Mouse (Mus musculus): Measurements from ENCODE around the gene Zfp273. TPM values are rescaled to one million over a fixed set of nuclear protein-coding genes. Genes with fewer than 3 reads are reported as not detected.
"Not testable (repeated sequence)": the region's sequence is repeated elsewhere in the genome, so short reads cannot be mapped to it uniquely, and the experiment has no call there.

Gene Zfp273
- polyA plus RNA-seq, 1 experiment from 2014 or later, result 8.7 TPM

DNA sequence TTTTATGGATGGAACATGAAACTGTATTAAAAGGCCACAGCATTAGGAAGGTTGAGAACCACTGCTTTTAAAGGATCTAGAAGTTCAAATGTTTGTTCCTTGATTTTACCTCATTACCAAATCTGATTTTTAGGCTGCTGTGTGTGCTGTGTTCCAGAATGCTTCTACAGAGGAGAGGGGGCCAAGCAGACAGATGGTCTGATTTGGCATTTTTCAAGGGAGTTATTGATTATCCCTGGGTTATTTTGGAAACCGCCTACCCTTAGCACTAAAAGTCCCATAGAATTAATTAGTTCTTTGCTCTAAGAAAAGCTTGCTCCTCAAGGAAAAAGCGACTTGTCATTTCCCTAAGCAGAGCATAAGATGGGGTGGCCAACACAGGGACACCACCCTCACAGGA, 40.4 kb downstream of the Zfp273 start:
- no peak for DNase-seq (ENCODE audit: low spot score)
- Histone ChIP-seq H3K27me3 (ENCODE audit: control insufficient read depth, insufficient read depth, low read length) (no peaks in the 10 kb centered on the region), H3K4me1 (ENCODE audit: control insufficient read depth, insufficient read depth, low read length) (no peaks in the 10 kb centered on the region), H3K4me2 (ENCODE audit: low read depth, low read length) (no peak overlapping the region), H3K4me3 (ENCODE audit: low read depth, low read length) (no peak overlapping the region), H3K36me3 (replicated peaks; ENCODE audit: control insufficient read depth, insufficient read depth, low read depth, low read length) (no peaks in the 10 kb centered on the region), H3K9me3 (replicated peaks; ENCODE audit: control insufficient read depth, low read length) (no peaks in the 10 kb centered on the region), H3K9ac (replicated peaks; ENCODE audit: low read length) (no peak overlapping the region), H3K27ac (replicated peaks; ENCODE audit: low read depth, low read length) (no peak overlapping the region)
- whole genome bisulfite sequencing, result 86% methylated on average over 2 of the region's 2 CpGs
- ATAC-seq (replicated peaks; ENCODE audit: insufficient number of reproducible peaks, low FRiP score, low TSS enrichment, low read depth), result no peak

DNA sequence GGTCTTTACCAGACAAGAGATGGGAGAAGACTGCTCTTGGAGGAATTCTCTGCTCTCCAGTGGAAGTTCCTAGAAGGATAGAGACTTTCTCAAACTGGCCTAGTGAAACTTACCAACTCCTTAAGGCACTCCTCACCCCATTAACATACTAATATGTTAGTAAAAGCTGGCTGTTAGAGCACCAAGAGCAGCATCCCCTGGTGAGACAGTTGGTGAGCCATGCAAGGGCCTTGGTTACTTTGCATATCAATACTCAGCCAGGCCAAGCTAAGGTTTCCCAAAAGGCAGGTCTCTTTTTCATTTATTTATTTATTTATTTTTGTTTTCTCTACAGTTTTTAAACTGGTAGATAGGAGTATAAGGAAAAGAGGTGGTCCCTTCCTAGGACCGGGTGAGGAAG, 43.8 kb downstream of the Zfp273 start:
- Histone ChIP-seq H3K27ac (replicated peaks; ENCODE audit: low read depth, low read length) (no peak overlapping the region), H3K4me1 (ENCODE audit: control insufficient read depth, insufficient read depth, low read length) (no peaks in the 10 kb centered on the region), H3K9me3 (replicated peaks; ENCODE audit: control insufficient read depth, low read length) (no peaks in the 10 kb centered on the region), H3K4me3 (ENCODE audit: low read depth, low read length) (no peak overlapping the region), H3K27me3 (ENCODE audit: control insufficient read depth, insufficient read depth, low read length) (no peaks in the 10 kb centered on the region), H3K36me3 (replicated peaks; ENCODE audit: control insufficient read depth, insufficient read depth, low read depth, low read length) (no peaks in the 10 kb centered on the region), H3K9ac (replicated peaks; ENCODE audit: low read length) (no peak overlapping the region), H3K4me2 (ENCODE audit: low read depth, low read length) (no peak overlapping the region)
- no peak for ATAC-seq (replicated peaks; ENCODE audit: insufficient number of reproducible peaks, low FRiP score, low TSS enrichment, low read depth)
- WGBS, result 25% methylated on average over 1 of the region's 1 CpGs
- DNase-seq (ENCODE audit: low spot score), result no peak

DNA sequence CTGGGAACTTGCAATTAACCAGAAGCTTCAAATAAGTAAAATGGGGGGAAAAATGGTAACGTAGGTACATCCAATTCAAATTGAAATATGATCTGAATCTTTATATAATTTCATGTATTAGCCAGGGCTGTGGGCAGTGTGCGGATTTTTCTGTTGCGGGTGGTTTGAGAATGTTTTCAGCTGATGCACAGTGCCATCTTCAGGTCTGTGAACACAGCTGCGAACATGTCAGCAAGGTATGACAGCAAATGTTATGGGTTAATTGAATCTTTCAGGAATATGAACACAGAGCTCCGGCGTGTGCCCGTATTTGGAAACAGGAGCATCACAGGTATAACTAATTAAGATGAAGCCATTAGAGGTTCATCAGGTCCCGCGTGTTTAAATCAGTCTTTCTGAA, 49.0 kb downstream of the Zfp273 start:
- Histone ChIP-seq H3K36me3 (replicated peaks; ENCODE audit: control insufficient read depth, insufficient read depth, low read depth, low read length) (no peaks in the 10 kb centered on the region), H3K9me3 (replicated peaks; ENCODE audit: control insufficient read depth, low read length) (no peaks in the 10 kb centered on the region), H3K4me3 (ENCODE audit: low read depth, low read length) (no peak overlapping the region), H3K4me2 (ENCODE audit: low read depth, low read length) (no peak overlapping the region), H3K27me3 (ENCODE audit: control insufficient read depth, insufficient read depth, low read length) (no peaks in the 10 kb centered on the region), H3K9ac (replicated peaks; ENCODE audit: low read length) (no peak overlapping the region), H3K27ac (replicated peaks; ENCODE audit: low read depth, low read length) (no peak overlapping the region), H3K4me1 (ENCODE audit: control insufficient read depth, insufficient read depth, low read length) (no peaks in the 10 kb centered on the region)
- 86% methylated on average over 9 of the region's 9 CpGs for WGBS
- no peak for DNase-seq (ENCODE audit: low spot score)
- ATAC-seq (replicated peaks; ENCODE audit: insufficient number of reproducible peaks, low FRiP score, low TSS enrichment, low read depth), result no peak

DNA sequence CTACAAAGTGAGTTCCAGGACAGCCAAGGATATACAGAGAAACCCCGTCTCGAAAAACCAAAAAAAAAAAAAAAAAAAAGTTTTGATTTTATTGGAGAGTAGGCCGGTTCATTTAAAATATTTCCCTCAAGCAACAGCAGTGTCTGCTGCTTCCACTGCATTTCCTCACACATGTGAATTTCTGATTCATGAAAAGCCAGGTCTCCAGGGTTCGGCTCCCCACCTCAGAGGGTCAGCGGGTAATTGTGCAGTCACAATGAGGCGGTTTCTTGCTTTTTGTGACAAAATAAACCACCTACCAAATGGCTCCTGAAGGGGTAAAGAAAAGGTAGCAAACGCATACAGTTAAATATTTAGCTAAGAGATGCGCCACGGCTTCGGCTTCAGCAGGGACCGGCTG, 49.5 kb downstream of the Zfp273 start, which contains the start of gene BC048507:
Gene BC048507, plus strand, starts transcription at position 301 of the 400 bp plus-strand sequence.
- H3K4me3 ChIP-seq (ENCODE audit: low read depth, low read length), result no peak within 1 kb of the TSS
- WGBS, result 78% methylated on average over 11 of the region's 11 CpGs
- ATAC-seq (replicated peaks; ENCODE audit: insufficient number of reproducible peaks, low FRiP score, low TSS enrichment, low read depth) (no peak), DNase-seq (ENCODE audit: low spot score) (no peak)
- no peaks in the 10 kb centered on the region for H3K36me3 ChIP-seq (replicated peaks; ENCODE audit: control insufficient read depth, insufficient read depth, low read depth, low read length)
- no peak within 1 kb of the TSS for H3K27ac ChIP-seq (replicated peaks; ENCODE audit: low read depth, low read length)
- no peaks in the 10 kb centered on the region for H3K9me3 ChIP-seq (replicated peaks; ENCODE audit: control insufficient read depth, low read length)
- H3K4me1 ChIP-seq (ENCODE audit: control insufficient read depth, insufficient read depth, low read length), result no peaks in the 10 kb centered on the region
- no peaks in the 10 kb centered on the region for H3K27me3 ChIP-seq (ENCODE audit: control insufficient read depth, insufficient read depth, low read length)
- no peak within 1 kb of the TSS for H3K4me2 ChIP-seq (ENCODE audit: low read depth, low read length)
- H3K9ac ChIP-seq (replicated peaks; ENCODE audit: low read length), result no peak within 1 kb of the TSS

DNA sequence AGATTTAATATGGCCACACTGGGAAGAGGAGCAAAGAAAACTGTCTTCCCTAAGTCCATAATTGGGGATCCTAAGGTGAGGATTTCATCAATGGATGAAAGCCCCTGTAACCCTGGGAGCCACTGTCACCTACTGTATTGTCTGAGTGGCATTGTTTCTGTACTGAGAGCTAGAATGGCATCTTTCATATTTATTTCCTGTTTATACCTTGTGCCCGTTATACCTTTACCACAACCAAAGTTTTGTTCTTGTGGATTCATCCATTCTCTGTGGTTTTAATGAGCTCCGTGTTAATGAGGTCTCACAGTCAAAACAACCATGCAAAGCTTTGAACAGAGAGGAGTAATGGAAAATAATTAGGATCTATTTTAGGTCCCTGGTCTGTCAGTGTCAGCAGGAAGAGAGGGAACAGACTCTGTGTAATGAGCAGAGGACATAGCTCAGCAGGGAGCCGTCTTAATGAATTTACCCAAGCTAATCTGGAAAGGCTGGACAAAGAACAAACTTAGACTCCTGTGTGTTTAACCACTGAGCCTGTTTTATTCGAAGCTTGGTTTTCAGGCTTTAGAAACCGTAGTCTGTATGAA, 51.3 kb downstream of the Zfp273 start:
- no peak overlapping the region for H3K27ac ChIP-seq (replicated peaks; ENCODE audit: low read depth, low read length)
- no peak for ATAC-seq (replicated peaks; ENCODE audit: insufficient number of reproducible peaks, low FRiP score, low TSS enrichment, low read depth)
- H3K4me3 ChIP-seq (ENCODE audit: low read depth, low read length), result no peak overlapping the region
- no peak overlapping the region for H3K4me2 ChIP-seq (ENCODE audit: low read depth, low read length)
- H3K27me3 ChIP-seq (ENCODE audit: control insufficient read depth, insufficient read depth, low read length), result no peaks in the 10 kb centered on the region
- no peak for DNase-seq (ENCODE audit: low spot score)
- 50% methylated on average over 5 of the region's 5 CpGs for WGBS
- H3K4me1 ChIP-seq (ENCODE audit: control insufficient read depth, insufficient read depth, low read length), result no peaks in the 10 kb centered on the region
- H3K9me3 ChIP-seq (replicated peaks; ENCODE audit: control insufficient read depth, low read length), result no peaks in the 10 kb centered on the region
- no peak overlapping the region for H3K9ac ChIP-seq (replicated peaks; ENCODE audit: low read length)
- no peaks in the 10 kb centered on the region for H3K36me3 ChIP-seq (replicated peaks; ENCODE audit: control insufficient read depth, insufficient read depth, low read depth, low read length)

DNA sequence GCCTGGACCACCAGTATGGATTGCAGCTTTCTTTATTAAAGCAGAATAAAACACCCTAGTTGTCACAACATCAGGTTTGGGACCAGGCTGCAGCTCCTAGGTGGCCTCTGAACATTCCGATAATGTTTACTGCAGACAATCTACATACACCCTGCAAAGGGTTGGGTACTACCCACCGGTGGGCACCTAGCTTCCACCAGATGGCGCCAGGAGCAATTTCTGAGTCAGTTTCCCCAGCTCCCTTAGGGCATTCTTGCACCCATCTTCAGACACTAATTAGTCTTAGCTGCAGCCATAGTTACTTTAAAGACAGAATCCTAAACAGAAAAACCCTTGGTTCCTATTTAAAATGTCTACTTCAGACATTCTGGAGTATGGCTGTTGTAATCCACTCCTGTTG, 54.4 kb downstream of the Zfp273 start:
- ATAC-seq (replicated peaks; ENCODE audit: insufficient number of reproducible peaks, low FRiP score, low TSS enrichment, low read depth) (no peak), DNase-seq (ENCODE audit: low spot score) (no peak)
- Histone ChIP-seq H3K4me2 (ENCODE audit: low read depth, low read length) (no peak overlapping the region), H3K36me3 (replicated peaks; ENCODE audit: control insufficient read depth, insufficient read depth, low read depth, low read length) (no peaks in the 10 kb centered on the region), H3K27me3 (ENCODE audit: control insufficient read depth, insufficient read depth, low read length) (no peaks in the 10 kb centered on the region), H3K4me3 (ENCODE audit: low read depth, low read length) (no peak overlapping the region), H3K4me1 (ENCODE audit: control insufficient read depth, insufficient read depth, low read length) (no peaks in the 10 kb centered on the region), H3K27ac (replicated peaks; ENCODE audit: low read depth, low read length) (no peak overlapping the region), H3K9me3 (replicated peaks; ENCODE audit: control insufficient read depth, low read length) (no peaks in the 10 kb centered on the region), H3K9ac (replicated peaks; ENCODE audit: low read length) (no peak overlapping the region)
- WGBS, result 31% methylated on average over 3 of the region's 3 CpGs

DNA sequence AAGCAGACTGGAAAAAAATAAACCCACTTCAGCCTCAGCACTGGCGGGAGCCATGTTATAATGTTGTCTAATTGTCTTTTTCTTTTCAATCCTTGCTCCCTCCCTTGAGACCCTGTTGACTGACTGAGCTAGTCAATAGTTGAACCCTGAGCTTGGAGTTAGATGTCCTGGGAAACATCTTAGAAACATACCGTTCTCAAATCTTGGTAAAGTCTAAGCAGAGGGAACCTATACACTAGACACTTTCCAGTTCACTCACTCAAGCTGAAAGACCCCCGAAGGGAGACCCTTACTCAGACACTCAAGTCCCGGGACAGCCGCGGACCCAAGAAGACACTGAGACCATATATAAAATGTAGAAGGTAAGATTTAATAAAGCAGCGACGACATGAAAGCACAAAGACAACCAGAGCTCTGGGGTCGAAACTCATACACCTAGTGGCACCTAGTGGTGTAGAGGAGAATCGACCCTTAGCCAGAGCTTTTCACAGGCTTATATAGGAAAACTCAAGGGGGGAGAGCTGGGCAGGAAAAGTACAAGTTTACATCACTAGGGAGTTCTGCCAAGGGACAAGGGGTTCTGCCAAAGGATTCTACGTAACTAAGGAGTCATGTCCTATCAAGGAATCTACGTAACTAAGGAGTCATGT, 62.6 kb downstream of the Zfp273 start:
- ATAC-seq (replicated peaks; ENCODE audit: insufficient number of reproducible peaks, low FRiP score, low TSS enrichment, low read depth); H3K27ac ChIP-seq (replicated peaks; ENCODE audit: low read depth, low read length); H3K9me3 ChIP-seq (replicated peaks; ENCODE audit: control insufficient read depth, low read length); H3K4me3 ChIP-seq (ENCODE audit: low read depth, low read length); H3K4me1 ChIP-seq (ENCODE audit: control insufficient read depth, insufficient read depth, low read length); DNase-seq (ENCODE audit: low spot score); H3K4me2 ChIP-seq (ENCODE audit: low read depth, low read length); H3K36me3 ChIP-seq (replicated peaks; ENCODE audit: control insufficient read depth, insufficient read depth, low read depth, low read length); H3K27me3 ChIP-seq (ENCODE audit: control insufficient read depth, insufficient read depth, low read length); H3K9ac ChIP-seq (replicated peaks; ENCODE audit: low read length): not testable (repeated sequence)
- WGBS, result 39% methylated on average over 7 of the region's 12 CpGs
